Mouse (Mus musculus) lung, postnatal 14 days (tissue): ENCODE data around the gene Cog4.
"Not testable (repeated sequence)": the region's sequence is repeated elsewhere in the genome, so short reads cannot be mapped to it uniquely, and the experiment has no call there.

ENCODE experiments used
- DNase-seq: peaks from one replicate; pipeline ENCODE4 v3.0.0; 2021

Cog4 gene

GRCm38 (mm10) chr8:110842012-110842574 lies 4.3 kb upstream of the Cog4 start:
- DNase-seq: no peak

- no peak for DNase-seq
Measured at GRCm38 (mm10) chr8:110843207-110843606, 3.2 kb upstream of the Cog4 start.

GRCm38 (mm10) chr8:110844941-110845340 lies 1.5 kb upstream of the Cog4 start:
- DNase-seq: no peak

GRCm38 (mm10) chr8:110845821-110846404 lies 487 bp upstream of the Cog4 start:
- DNase-seq: no peak

GRCm38 (mm10) chr8:110847171-110847549 lies 760 bp downstream of the Cog4 start:
- DNase-seq: no peak

GRCm38 (mm10) chr8:110847645-110848495 lies 1.5 kb downstream of the Cog4 start:
- DNase-seq: no peak

GRCm38 (mm10) chr8:110851186-110851585 lies 4.8 kb downstream of the Cog4 start:
- no peak for DNase-seq

- not testable (repeated sequence) for DNase-seq
Measured at GRCm38 (mm10) chr8:110856073-110856472, 9.7 kb downstream of the Cog4 start.

- no peak for DNase-seq
Measured at GRCm38 (mm10) chr8:110856760-110857461, 10.5 kb downstream of the Cog4 start.

GRCm38 (mm10) chr8:110859651-110860501 lies 13.5 kb downstream of the Cog4 start:
- DNase-seq: no peak

GRCm38 (mm10) chr8:110861347-110862025 lies 15.1 kb downstream of the Cog4 start:
- DNase-seq: not testable (repeated sequence)

- no peak for DNase-seq
Measured at GRCm38 (mm10) chr8:110870501-110870900, 24.1 kb downstream of the Cog4 start.

GRCm38 (mm10) chr8:110877862-110878261 lies 31.5 kb downstream of the Cog4 start:
- no peak for DNase-seq

- DNase-seq: no peak
Measured at GRCm38 (mm10) chr8:110881741-110882310, 35.4 kb downstream of the Cog4 start.

- no peak for DNase-seq
Measured at GRCm38 (mm10) chr8:110883824-110884223, 37.4 kb downstream of the Cog4 start.

- no peak for DNase-seq
Measured at GRCm38 (mm10) chr8:110886634-110887033, 40.2 kb downstream of the Cog4 start.

- DNase-seq: no peak
Measured at GRCm38 (mm10) chr8:110887551-110887950, 41.2 kb downstream of the Cog4 start.

GRCm38 (mm10) chr8:110888441-110888840 lies 42.0 kb downstream of the Cog4 start:
- no peak for DNase-seq

GRCm38 (mm10) chr8:110888860-110889259 lies 42.5 kb downstream of the Cog4 start:
- DNase-seq: no peak

GRCm38 (mm10) chr8:110889904-110890470 lies 43.6 kb downstream of the Cog4 start:
- no peak for DNase-seq

GRCm38 (mm10) chr8:110892040-110892439 lies 45.6 kb downstream of the Cog4 start:
- DNase-seq: no peak
